Mouse (Mus musculus): ENCODE results near the gene Alk. TPM values are rescaled to one million over a fixed set of nuclear protein-coding genes. Genes with fewer than 3 reads are reported as not detected.

The Alk gene
- polyA plus RNA-seq (2015; fragmentation: Nextera tagmentation; extraction: Ambion mirVana) = 7.1 and 7.3 TPM in 2 replicates

- H3K27ac ChIP-seq = peak within 1 kb of the TSS; percentile 34
- peak within 1 kb of the TSS; percentile 86 for H3K4me2 ChIP-seq
- H3K4me3 ChIP-seq = peak within 1 kb of the TSS; percentile 71
- 0% methylated on average over 32 of the region's 32 CpGs for WGBS
- peak; percentile 95 for ATAC-seq (replicated peaks)
- H3K4me1 ChIP-seq = peaks cover 26% of the 10 kb centered on the region
- no peaks in the 10 kb centered on the region for H3K9me3 ChIP-seq
- peaks cover 10% of the 10 kb centered on the region for H3K27me3 ChIP-seq (replicated peaks)
- H3K36me3 ChIP-seq (replicated peaks) = no peaks in the 10 kb centered on the region
- peak within 1 kb of the TSS; percentile 67 for H3K9ac ChIP-seq
These were observed at the start of gene Alk for GRCm38 (mm10) chr17:72604610-72604980. Alk (minus strand) TSS chr17:72604627.

GRCm38 (mm10) chr17:72652801-72653200 is 48.4 kb upstream of the Alk start:
- Histone ChIP-seq H3K36me3 (replicated peaks) (no peaks in the 10 kb centered on the region), H3K9ac (no peak overlapping the region)
- WGBS = 78% methylated on average over 1 of the region's 1 CpGs

GRCm38 (mm10) chr17:72648607-72649217 is 44.3 kb upstream of the Alk start:
- Histone ChIP-seq H3K9ac (no peak overlapping the region), H3K4me3 (no peak overlapping the region), H3K9me3 (no peaks in the 10 kb centered on the region), H3K36me3 (replicated peaks) (no peaks in the 10 kb centered on the region), H3K4me1 (no peaks in the 10 kb centered on the region), H3K27ac (no peak overlapping the region), H3K4me2 (no peak overlapping the region), H3K27me3 (replicated peaks) (no peaks in the 10 kb centered on the region)
- WGBS = 80% methylated on average over 6 of the region's 6 CpGs
- no peak for ATAC-seq (replicated peaks)

More at GRCm38 (mm10) chr17:72652801-72653200, 48.4 kb upstream of the Alk start:
- Histone ChIP-seq H3K27ac (no peak overlapping the region), H3K4me1 (peaks cover 3% of the 10 kb centered on the region; the same call in 1 of the 2 replicates), H3K27me3 (replicated peaks) (no peaks in the 10 kb centered on the region), H3K4me3 (no peak overlapping the region), H3K9me3 (no peaks in the 10 kb centered on the region), H3K4me2 (no peak overlapping the region)
- no peak for ATAC-seq (replicated peaks)

GRCm38 (mm10) chr17:72646167-72646566 is 41.7 kb upstream of the Alk start:
- Histone ChIP-seq H3K9ac (no peak overlapping the region), H3K27ac (no peak overlapping the region), H3K4me1 (no peaks in the 10 kb centered on the region), H3K9me3 (no peaks in the 10 kb centered on the region), H3K4me3 (no peak overlapping the region), H3K4me2 (no peak overlapping the region), H3K36me3 (replicated peaks) (no peaks in the 10 kb centered on the region), H3K27me3 (replicated peaks) (no peaks in the 10 kb centered on the region)
- no peak for ATAC-seq (replicated peaks)
- 87% methylated on average over 5 of the region's 5 CpGs for WGBS

GRCm38 (mm10) chr17:72640095-72640494 is 35.7 kb upstream of the Alk start:
- 0 out of 2 replicates have a peak, but pooled peaks cover 2% of the 10 kb centered on the region for H3K4me1 ChIP-seq
- no peaks in the 10 kb centered on the region for H3K36me3 ChIP-seq (replicated peaks)
- no peak overlapping the region for H3K27ac ChIP-seq
- H3K27me3 ChIP-seq (replicated peaks) = no peaks in the 10 kb centered on the region
- H3K4me3 ChIP-seq = no peak overlapping the region
- whole genome bisulfite sequencing = 61% methylated on average over 4 of the region's 4 CpGs
- ATAC-seq (replicated peaks) = no peak
- H3K4me2 ChIP-seq = no peak overlapping the region
- H3K9me3 ChIP-seq = no peaks in the 10 kb centered on the region
- no peak overlapping the region for H3K9ac ChIP-seq

GRCm38 (mm10) chr17:72639400-72639799 is 35.0 kb upstream of the Alk start:
- 76% methylated on average over 7 of the region's 7 CpGs for WGBS
- Histone ChIP-seq H3K36me3 (replicated peaks) (no peaks in the 10 kb centered on the region), H3K4me3 (no peak overlapping the region), H3K27ac (no peak overlapping the region), H3K9ac (no peak overlapping the region), H3K4me1 (0 out of 2 replicates have a peak, but pooled peaks cover 2% of the 10 kb centered on the region), H3K4me2 (no peak overlapping the region), H3K27me3 (replicated peaks) (no peaks in the 10 kb centered on the region), H3K9me3 (no peaks in the 10 kb centered on the region)
- no peak for ATAC-seq (replicated peaks)

- Histone ChIP-seq H3K9me3 (no peaks in the 10 kb centered on the region), H3K4me1 (peaks cover 26% of the 10 kb centered on the region), H3K27me3 (replicated peaks) (peaks cover 10% of the 10 kb centered on the region), H3K36me3 (replicated peaks) (no peaks in the 10 kb centered on the region), H3K4me2 (no peak overlapping the region), H3K4me3 (no peak overlapping the region), H3K9ac (no peak overlapping the region), H3K27ac (no peak overlapping the region)
- WGBS = 2% methylated on average over 4 of the region's 4 CpGs
- ATAC-seq (replicated peaks) = no peak
These were observed 1.8 kb upstream of the Alk start for GRCm38 (mm10) chr17:72606251-72606650.

GRCm38 (mm10) chr17:72603886-72604609 is 379 bp downstream of the Alk start:
- no peaks in the 10 kb centered on the region for H3K9me3 ChIP-seq
- 2% methylated on average over 51 of the region's 51 CpGs for WGBS
- peaks cover 26% of the 10 kb centered on the region for H3K4me1 ChIP-seq
- peak overlapping the region; percentile 71 for H3K4me3 ChIP-seq
- H3K9ac ChIP-seq = peak overlapping the region; percentile 67
- no peaks in the 10 kb centered on the region for H3K36me3 ChIP-seq (replicated peaks)
- peaks cover 10% of the 10 kb centered on the region for H3K27me3 ChIP-seq (replicated peaks)
- H3K4me2 ChIP-seq = peak overlapping the region; percentile 86
- peak overlapping the region; percentile 29; the same call in 1 of the 2 replicates for H3K27ac ChIP-seq
- peak; percentile 84 for ATAC-seq (replicated peaks)

- H3K4me3 ChIP-seq = peak overlapping the region; percentile 71
- H3K9me3 ChIP-seq = no peaks in the 10 kb centered on the region
These were observed 1.1 kb downstream of the Alk start for GRCm38 (mm10) chr17:72603118-72603885.

GRCm38 (mm10) chr17:72600806-72601205 is 3.6 kb downstream of the Alk start:
- Histone ChIP-seq H3K9ac (no peak overlapping the region), H3K4me3 (0 out of 2 replicates have a peak overlapping the region, but pooled peaks have one; percentile 71), H3K4me2 (0 out of 2 replicates have a peak overlapping the region, but pooled peaks have one; percentile 5), H3K9me3 (no peaks in the 10 kb centered on the region), H3K27ac (no peak overlapping the region), H3K36me3 (replicated peaks) (no peaks in the 10 kb centered on the region), H3K4me1 (peaks cover 26% of the 10 kb centered on the region), H3K27me3 (replicated peaks) (peaks cover 10% of the 10 kb centered on the region)
- WGBS = 88% methylated on average over 5 of the region's 5 CpGs
- no peak for ATAC-seq (replicated peaks)

More at GRCm38 (mm10) chr17:72603118-72603885, 1.1 kb downstream of the Alk start:
- Histone ChIP-seq H3K36me3 (replicated peaks) (no peaks in the 10 kb centered on the region), H3K27ac (peak overlapping the region; percentile 34), H3K4me2 (peak overlapping the region; percentile 86), H3K9ac (peak overlapping the region; percentile 67), H3K4me1 (peaks cover 26% of the 10 kb centered on the region), H3K27me3 (replicated peaks) (peaks cover 10% of the 10 kb centered on the region)
- 1% methylated on average over 40 of the region's 40 CpGs for WGBS
- peak; percentile 21 for ATAC-seq (replicated peaks)

- Histone ChIP-seq H3K36me3 (replicated peaks) (no peaks in the 10 kb centered on the region), H3K9me3 (no peaks in the 10 kb centered on the region), H3K4me2 (no peak overlapping the region), H3K4me1 (no peaks in the 10 kb centered on the region), H3K27ac (no peak overlapping the region), H3K27me3 (replicated peaks) (no peaks in the 10 kb centered on the region), H3K9ac (no peak overlapping the region), H3K4me3 (no peak overlapping the region)
- WGBS = 86% methylated on average over 3 of the region's 3 CpGs
- no peak for ATAC-seq (replicated peaks)
These were observed 16.8 kb downstream of the Alk start for GRCm38 (mm10) chr17:72587671-72588070.

GRCm38 (mm10) chr17:72580142-72580541 is 24.3 kb downstream of the Alk start:
- no peaks in the 10 kb centered on the region for H3K27me3 ChIP-seq (replicated peaks)
- H3K9me3 ChIP-seq = no peaks in the 10 kb centered on the region
- H3K4me2 ChIP-seq = no peak overlapping the region
- WGBS = 47% methylated on average over 4 of the region's 4 CpGs
- no peak for ATAC-seq (replicated peaks)
- H3K4me3 ChIP-seq = no peak overlapping the region
- H3K4me1 ChIP-seq = no peaks in the 10 kb centered on the region
- H3K27ac ChIP-seq = no peak overlapping the region
- H3K9ac ChIP-seq = no peak overlapping the region
- H3K36me3 ChIP-seq (replicated peaks) = no peaks in the 10 kb centered on the region

Measured in midbrain, embryonic 15.5 days (tissue).